Mouse (Mus musculus): ENCODE measurements around the gene Lrrc66.

- no peak for TF ChIP-seq MXI1 (IDR thresholded peaks at IDR 0.05; ENCODE audit: low read depth, low read length)
- TF ChIP-seq ELF1 (IDR thresholded peaks at IDR 0.05; ENCODE audit: low read depth, low read length), result no peak
- no peak for TF ChIP-seq GABPA (IDR thresholded peaks at IDR 0.05; ENCODE audit: low read depth, low read length)
These were observed 35.6 kb upstream of the Lrrc66 start for GRCm38 (mm10) chr5:73667877-73668276.
